Mouse (Mus musculus) testis, postnatal 10 days (tissue): ENCODE data around the gene Ptgis.

Experiments
- DNase-seq: peaks from one replicate; pipeline ENCODE4 v3.0.0; 2021; ENCODE audit warnings: low spot score

The Ptgis gene

DNA sequence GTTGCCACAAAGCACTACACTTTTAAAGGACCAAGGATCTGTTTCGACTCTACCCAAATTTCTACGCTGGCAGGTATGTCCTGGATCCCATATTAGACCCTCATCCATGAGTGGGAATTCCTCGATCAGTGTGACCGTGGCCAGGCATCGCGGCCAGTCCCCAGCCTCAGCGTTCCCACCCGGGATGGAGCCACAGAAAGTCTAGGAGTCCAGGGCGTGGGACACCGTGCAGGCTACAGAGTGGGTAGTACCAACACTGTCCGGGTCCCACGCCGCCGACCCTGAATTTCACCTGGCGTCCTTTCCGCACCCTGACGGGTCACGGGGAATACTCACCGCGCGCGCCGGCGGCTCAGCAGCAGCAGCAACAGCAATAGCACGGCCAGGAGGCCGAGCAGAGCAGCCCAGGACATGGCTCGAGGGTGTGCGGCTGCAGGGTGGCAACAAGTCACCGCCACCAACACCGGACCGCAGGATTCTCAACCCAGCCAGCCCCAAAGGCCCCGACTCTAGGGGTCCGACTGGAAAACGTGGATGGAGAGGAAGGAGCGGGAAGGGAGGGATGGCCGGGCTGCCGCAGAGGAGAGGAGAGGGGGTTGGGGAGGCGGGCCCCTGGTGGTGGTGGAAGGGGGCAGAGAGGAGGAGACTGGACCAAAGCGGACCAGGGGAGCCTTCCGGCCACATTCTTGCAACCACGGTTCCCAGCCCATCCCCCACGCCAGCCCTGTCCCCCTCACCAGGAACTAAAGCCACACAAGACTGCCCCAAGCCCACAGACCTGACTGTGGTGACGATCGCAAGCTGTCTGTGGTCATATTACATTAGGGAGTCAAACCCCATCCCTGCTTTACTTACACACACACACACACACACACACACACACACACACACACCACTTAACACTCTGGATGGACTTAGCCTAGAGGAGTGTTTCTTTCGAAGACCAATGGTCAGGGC is at the start of gene Ptgis:
TSS of gene Ptgis (minus strand) at position 597 of the 957 bp plus-strand sequence.
- DNase-seq, result peak; percentile 74

DNA sequence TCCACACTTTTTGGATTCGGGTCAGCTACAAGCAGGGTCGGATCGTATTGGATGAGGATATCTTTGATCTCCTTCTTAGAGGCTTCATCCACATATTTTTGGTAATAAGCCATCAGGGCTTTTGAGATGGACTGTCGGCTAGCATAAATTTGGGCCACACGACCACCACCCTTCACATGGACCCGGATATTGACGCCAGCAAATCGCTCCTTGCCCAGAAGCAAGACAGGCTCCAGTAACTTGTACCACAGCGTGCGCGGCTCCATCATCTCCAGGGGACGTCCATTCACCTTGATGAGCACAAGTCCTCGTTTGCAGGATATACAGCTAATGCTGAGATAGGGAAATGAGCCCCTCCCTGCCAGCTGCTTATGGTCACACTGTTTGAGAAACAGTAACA is 41.1 kb upstream of the Ptgis start:
- DNase-seq, result peak; percentile 43

DNA sequence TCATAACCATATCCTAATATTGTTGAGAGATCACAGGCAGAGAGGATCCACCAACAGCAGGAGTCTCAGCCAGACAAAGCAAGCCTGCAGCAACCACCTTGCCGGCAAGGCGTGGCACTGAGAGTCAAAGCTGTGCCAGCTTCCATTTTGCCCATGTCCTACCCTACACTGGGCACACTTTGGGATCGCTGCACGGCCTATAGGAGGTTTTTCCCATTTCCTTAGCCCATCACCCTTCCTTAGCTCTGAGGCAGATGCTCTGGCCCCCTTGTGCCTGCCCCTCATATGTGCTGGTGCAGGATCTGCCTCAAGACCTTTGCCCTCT is 40.5 kb upstream of the Ptgis start:
- DNase-seq, result no peak

DNA sequence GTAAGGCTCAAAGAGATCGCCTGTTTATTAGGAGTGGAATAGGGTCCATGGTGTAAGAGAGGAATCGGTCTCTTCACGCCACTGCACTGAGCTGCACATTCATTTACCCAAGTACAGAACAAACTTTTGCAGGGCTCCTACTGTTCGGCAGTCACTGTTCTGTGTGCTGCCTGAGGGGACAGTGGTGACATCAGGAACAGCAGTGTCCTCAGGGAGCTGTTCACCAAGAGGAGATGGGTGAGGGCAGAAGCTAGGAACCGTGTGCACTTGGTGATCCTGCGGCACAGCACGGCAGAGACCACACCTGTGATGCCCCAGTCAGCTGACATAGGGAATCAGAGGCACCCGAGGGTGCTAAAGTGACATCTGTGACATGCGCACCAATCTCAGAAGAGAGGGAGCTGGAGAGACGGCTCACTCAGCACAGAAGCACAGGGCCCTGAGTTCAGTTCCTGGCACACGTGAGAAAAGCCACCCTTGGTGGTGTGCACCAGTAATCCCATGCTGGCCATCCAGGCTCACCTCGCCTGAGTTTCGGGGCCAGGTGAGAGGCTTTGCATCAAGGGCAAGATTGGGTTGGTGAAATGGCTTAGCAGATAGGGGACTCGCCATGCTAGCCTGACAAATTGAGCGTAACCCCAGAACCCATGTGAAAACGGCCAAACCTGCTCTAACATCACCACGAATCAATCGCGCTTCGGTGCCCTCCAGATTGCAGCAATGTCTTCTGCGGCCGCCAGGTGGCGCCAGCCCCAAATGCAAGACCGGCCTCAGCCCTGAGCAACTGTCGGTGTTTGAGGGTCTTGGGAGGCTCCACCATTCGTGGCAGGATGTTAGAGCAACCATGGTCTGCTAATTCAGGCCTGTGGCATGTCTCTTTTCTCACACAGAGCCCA is 39.9 kb upstream of the Ptgis start:
- DNase-seq, result peak; percentile 85

DNA sequence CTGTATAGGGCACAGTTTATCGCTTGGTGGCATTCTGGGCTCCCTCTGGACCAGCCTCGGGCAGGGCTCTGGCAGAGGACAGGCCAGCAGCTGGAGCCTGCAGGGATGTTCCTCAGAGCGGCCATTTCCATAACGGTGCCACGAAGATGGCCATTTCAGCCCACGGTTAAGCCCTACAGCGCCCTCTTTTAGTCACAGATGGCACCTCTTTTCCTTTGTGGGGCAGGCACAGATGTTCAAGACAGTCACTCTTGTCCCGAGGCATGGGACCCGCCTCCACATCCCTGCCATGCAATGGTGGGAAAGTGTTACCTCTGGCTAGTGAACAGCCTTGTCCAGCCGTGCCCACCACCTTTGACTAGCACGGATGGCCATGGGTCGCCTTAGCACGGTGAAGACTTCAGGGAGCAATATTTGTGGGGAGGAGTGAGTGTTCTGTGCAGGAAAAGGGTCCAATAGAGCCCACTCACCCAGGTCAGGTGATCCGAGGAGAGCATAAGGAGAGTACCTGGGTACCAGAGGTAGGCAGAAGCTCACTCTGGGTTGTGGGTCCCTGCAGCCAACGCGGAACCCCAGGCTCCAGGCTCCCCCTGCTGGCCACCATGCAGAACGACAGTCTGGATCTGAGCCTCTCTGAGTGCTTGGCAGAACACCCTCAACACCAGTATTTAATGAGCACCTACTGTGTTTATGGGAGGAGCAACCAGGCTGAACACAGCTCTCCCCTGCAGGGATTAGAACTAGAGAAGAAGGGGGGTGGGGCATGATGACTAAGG is 38.5 kb upstream of the Ptgis start:
- peak; percentile 89 for DNase-seq

DNA sequence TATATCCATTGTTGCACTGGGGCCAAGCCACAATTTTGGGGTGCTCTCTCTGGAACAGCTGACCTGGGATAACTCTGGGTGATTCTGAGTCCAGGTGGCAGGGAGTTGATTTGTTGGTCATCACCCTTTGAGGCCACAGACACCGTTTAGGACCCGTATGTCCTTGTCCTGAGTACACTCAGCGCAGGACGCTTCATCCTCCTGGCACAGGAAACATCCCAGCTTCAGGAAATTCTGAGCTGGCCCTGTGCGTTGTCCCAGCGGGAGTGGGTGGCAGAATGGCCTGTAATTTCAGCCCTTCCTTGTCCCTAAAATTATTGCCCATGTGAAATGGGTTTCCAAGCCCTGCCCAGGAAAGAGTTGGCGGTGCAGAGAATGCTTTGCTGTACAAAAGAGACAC is 37.6 kb upstream of the Ptgis start:
- DNase-seq, result peak; percentile 42

DNA sequence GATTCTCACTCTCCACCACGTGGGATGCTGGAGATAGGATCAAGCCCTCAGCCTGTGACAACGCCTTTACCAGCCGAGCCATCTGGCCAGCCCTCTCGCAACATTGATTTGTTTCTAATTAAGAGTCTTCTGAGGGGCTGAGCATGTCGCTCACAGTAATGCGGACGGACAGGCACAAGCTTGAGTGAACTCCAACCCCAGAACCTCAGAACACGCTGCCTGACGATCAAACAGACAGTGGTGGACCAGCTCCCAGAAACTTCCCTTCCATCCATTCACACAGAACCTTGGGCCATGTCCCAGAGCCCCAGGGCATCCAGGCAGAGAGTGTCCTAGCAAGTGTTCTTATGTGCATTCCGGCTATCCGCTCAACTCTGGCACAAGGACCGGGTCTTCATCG is 36.6 kb upstream of the Ptgis start:
- DNase-seq, result peak; percentile 37

DNA sequence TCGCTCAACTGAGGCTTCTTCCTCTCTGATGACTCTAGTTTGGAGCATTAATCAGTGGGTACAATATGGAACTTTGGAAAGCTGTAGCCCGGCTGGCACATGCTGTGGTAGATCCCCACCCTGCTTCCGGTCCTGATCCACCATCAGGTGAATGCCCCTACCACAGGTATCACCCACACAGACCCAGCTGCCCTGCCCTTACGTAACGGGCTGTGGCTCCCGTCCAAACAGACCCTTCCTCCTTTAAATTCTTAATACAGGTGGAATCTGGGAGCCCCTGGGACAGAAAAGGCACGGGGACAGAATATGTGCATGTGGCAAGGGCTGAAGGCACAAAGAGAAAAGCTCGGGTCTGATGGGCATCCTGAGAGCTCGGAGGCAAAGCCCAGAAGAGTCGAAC is 35.5 kb upstream of the Ptgis start:
- peak; percentile 40 for DNase-seq

DNA sequence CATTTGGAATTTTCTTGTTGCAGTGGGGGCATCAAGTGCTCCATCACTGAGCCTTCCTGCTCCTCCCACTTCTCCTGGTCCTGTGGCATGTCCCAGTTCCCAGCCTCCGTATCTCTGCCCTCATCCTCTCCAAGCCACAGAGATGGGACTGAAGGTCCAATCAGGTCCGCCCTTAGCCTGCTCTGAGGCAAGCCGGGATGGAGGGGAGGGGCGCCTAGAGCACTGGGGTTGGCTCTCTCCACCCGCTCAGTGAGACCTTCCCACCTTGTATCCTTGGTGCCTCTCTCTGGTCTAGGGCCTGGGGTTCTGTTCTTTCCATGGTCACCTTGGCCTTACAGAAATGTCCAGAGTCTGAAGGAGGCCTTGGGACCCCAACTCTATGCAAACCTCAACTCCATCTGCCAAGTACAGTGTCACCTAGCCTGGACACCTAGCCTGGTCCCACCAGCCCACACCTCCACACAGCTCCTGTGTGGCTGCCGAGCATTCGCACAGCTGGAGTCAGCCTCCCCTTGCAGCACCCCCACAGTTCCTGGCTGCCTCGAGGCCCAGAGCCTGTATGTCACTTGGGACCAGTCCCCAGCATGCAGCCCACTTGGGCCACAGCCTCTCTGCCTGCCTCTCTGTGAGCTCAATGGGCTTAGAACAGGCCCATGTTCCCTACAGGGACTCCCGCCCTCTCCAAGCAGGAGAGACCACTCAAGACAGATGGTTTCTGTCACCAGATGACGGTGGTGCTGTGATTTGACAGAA is 34.5 kb upstream of the Ptgis start:
- peak; percentile 41 for DNase-seq

DNA sequence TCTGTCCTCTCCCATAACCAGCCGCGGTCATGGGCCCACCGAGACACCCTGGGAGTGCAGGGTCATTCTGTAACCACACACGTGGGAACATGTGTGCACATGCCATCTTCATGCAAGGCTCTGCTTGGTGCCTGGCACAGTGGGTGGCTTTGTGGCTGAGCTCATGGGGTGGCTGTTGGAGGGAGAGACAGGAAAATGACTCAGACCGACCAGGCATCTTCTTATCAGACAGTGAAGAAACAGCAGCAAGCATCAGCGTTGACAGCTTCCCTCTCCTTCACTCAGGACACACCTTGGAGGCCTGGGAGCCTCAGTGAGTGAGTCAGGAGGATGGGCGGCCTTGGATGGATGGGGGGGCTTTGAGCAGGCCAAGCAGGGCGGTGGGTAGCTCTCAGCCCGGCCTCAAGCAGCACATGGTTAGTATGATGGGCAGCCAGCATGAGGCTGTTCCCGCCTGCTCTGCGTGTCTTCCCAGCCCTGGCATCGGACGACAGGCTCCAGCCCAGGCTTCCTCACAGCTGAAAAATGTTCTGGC is 32.9 kb upstream of the Ptgis start:
- peak; percentile 39 for DNase-seq

DNA sequence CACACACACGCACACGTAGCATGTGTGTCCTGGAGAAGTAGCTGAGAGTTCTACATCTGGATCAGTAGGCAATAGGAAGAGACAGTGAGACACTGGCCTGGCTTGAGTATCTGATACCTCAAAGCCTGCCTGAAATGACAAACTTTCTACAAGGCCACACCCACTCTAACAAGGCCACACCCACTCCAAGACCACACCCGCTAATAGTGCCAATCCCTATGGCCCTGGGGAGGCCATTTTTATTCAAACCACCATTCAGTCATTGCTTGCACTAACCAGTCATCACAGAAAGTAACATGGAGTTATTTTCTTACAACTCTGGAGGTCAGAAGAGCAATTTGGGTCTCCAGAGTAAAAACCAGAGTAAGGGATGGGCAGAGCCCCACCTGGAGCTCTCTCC is 32.3 kb upstream of the Ptgis start:
- DNase-seq, result peak; percentile 26

DNA sequence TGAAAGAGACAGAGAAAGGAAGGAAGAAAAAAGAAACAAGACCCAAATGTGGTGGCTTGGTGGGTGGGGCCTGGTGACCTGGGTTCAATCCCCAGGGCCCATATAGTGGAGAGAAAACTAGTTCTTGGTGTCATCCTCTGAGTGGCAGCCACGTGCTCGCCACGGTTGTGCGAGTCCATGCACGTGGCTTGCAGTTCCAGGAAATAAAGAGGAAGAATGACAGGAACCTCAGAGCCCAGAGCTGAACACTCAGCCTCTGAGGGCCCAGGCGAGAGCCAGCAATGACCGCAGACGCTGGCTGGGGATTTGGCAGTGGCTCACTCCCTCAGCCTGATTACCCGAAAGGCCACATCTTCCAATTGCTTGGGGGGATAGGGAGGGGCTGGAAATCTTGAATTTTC is 30.7 kb upstream of the Ptgis start:
- peak; percentile 35 for DNase-seq

DNA sequence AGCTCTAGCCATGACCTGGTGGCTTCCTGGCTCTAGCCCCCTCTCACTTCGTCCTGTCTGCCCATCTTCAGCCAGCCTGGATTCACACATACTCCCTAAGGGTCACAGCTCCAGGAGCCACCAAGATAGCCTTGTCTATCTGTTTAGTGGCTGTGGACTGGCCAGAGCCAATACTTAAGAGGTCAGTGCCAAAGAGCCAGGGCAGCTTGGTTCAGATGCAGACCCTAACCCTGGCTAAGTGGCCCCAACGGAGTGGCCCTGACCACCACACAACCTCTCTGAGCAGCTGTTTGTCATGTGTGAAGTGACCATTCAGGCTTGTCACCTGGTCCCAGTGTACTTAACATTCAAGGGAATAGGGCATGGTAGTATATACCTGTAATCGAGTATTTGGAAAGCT is 30.1 kb upstream of the Ptgis start:
- no peak for DNase-seq

DNA sequence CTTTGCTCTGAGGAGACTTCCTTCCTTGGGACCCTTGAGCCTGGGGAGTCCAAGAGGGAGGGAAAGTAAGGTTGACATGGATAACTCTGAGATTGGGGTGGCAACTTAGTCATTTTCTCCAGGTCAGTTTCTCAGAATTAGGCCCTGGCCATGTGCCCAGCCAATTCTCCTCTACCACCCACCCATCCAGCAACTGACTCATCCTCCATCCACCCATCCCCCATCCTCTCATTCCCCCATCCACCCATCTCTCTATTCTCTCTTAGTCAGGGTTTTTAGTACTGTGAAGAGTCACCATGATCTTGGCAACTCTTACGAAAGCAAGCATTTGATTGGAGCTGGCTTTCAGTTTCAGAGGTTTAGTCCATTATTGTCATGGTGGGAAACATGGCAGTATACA is 28.3 kb upstream of the Ptgis start:
- DNase-seq, result peak; percentile 43

DNA sequence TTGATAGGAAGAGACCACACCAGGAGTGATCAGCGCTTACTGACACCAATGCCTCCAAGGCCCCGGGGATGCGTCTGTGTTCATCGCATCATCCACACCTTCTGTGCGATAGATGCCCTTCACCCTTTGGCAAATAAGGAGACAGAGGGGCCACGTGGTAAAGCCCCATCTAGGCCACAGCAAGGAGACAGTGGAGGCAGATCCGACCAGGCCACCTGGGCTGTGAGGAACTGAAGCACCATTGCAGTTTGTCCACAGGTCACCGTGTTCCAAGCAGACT is 27.9 kb upstream of the Ptgis start:
- DNase-seq, result no peak

DNA sequence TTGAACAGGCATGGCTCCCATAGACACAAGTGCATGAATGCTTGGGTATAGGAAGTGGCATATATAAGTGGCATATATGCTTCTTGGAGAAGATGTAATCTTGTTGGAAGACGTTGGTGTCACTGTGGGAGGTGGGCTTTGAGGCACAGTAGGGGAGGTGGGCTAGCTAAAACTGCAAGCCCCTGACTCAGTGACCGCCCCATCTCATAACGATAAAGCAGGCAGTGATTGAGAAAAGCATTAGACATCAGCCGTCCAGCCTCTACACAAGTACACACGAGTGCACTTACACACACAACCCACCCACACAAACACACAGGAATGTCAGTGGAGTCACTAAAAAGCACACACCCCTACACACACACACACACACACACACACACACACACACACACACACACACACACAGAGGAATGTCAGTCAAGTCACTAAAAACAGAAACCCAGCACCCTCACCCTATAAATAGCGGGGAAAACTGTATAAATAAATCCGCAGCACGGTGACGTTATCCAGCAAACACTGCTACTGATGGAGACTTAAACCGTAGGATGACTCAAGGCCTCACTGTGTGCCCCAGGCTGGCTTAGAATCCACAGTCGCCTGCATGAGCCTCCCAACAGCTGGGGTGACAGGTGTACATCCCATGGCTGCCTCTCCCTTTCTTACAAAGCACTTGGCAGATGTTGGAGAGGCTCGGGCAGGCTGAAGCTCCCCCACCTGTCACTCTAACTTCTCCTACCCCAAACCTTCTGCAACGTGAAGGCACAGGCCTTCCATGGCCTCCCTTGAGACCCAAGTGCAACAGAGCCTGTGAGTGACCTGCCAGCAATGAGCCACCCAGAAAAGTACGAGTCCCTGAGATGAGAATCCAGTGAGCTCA is 27.4 kb upstream of the Ptgis start:
- DNase-seq, result peak; percentile 30

DNA sequence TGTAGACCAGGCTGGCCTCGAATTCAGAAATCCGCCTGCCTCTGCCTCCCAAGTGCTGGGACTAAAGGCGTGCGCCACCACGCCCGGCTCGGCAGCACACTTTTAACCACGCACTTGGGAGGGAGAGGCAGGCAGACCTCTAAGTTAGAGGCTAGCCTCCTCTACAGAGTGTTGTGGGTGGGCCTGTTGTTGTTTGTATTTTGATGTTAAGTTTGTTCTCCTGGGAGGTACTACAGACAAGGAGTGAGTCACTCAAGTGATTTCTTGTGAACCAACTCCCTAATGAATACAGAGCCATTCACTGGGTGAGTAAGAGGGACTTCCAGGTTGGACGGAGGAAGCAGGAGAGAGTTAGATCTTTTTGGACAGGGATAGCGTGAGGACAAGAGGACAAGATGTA is 25.8 kb upstream of the Ptgis start:
- peak; percentile 29 for DNase-seq

DNA sequence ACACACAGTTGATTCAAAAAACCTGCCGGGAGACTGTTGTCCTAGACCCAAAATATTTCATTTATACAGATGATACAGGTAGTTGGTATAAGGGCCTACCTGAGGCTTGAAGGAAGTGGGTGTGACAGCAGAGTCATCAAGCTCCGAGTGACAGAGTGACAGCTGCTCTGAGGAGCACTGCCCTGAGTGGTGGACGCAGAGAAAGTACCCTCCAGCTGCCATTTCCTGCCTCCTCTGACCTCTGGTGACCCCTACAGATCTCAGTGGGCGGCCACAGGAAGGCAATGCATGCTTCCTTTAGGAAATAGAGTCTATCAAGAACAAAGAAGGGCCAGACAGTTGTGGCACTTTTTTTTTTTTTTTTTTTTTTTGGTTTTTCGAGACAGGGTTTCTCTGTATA is 25.4 kb upstream of the Ptgis start:
- peak; percentile 34 for DNase-seq

DNA sequence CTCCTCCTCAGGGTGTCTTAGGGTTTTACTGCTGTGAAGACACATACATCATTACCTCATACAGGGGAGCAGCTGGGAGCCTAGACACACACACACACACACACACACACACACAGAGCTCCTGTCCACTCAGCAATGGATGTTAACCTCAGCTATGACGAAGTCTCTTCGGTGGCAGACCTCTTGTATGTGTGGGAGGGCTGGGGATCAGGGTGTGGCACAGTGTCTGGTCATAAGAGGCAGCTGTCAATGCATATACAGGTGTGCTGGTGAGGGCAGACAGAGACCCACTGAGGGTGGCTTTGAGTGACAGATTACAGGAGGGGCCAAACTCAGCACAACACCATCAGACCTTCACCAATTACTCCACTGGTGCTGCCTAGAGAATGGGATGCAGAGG is 24.6 kb upstream of the Ptgis start:
- DNase-seq, result peak; percentile 32

DNA sequence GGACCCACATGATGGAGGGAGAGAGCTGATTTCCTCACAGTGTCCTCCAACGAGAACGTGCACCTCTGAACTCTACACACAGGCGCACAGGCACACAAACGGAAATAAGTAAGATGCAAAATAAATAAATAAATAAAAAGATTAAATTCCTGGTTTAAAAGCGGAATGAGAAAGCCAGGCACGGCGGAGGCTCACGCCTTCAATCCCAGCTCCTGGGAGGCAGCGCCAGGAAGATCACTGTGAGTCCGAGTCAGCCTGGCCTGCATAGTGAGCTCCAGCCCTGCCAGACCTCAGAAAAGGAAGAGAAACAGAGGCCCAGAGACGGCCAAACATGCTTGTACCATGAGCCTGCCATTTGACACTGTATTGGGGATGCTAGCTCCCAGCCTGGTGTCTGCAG is 23.5 kb upstream of the Ptgis start:
- DNase-seq, result peak; percentile 39
